ENCODE assay signal across 22 mouse cellular contexts in genomic region chr13:8087154-8087553, GRCm38 (mm10).
DNase-seq lines count a peak whose midpoint lies in the region; ATAC-seq lines count a peak whose summit lies in the region.
"Had no signal": no experiment of that assay in that cellular context is flagged by ENCODE, and none has a peak within 500 bp of the region (broad histone marks: within the 10 kb centered on the region; RNA-seq: fewer than 3 reads in every experiment).

No protein-coding gene starts in this region.

- no peaks in the 10 kb centered on the region for H3K9me3 ChIP-seq in kidney, embryonic 14.5 days (ENCODE audit: control insufficient read depth, low read length)
- H3K9me3 ChIP-seq: embryonic facial prominence, embryonic 12.5 days; embryonic facial prominence, embryonic 15.5 days; hindbrain, embryonic 12.5 days; hindbrain, embryonic 15.5 days had no signal

- no peaks in the 10 kb centered on the region for H3K27me3 ChIP-seq in kidney, embryonic 14.5 days (ENCODE audit: control insufficient read depth, insufficient read depth, low read length)
- H3K27me3 ChIP-seq: embryonic facial prominence, embryonic 12.5 days; embryonic facial prominence, embryonic 15.5 days; hindbrain, embryonic 12.5 days; hindbrain, embryonic 15.5 days had no signal

- ATAC-seq in kidney, embryonic 14.5 days (ENCODE audit: low FRiP score, low TSS enrichment) = no peak
- ATAC-seq: forebrain, embryonic 14.5 days; forebrain, postnatal 0 days had no signal

- peak; percentile 3 for DNase-seq in kidney, adult 11 months
- no peak for DNase-seq in kidney, postnatal 25 days
- DNase-seq in kidney, adult 9 months = peak; percentile 58
- DNase-seq in Muller cell, postnatal 12 days (ENCODE audit: inconsistent ontology term) = peak; percentile 17
- DNase-seq in layer of hippocampus, postnatal 10 days (ENCODE audit: low spot score in 2 of 2) = no peak
- DNase-seq: adrenal gland, adult 2 months; adrenal gland, postnatal 14 days; cerebellum, adult 11 months; cerebellum, adult 2 months; cerebellum, adult 9-11 months; cerebellum, postnatal 25 days; forebrain, postnatal 0 days; gastrocnemius, adult 2 months; gastrocnemius, postnatal 14 days; heart, adult 11 months had no signal

- H3K4me3 ChIP-seq in kidney, embryonic 14.5 days (ENCODE audit: low read length) = no peak overlapping the region
- H3K4me3 ChIP-seq: embryonic facial prominence, embryonic 12.5 days; embryonic facial prominence, embryonic 15.5 days; gastrocnemius, adult 2 months; hindbrain, embryonic 12.5 days; hindbrain, embryonic 15.5 days had no signal

- no peaks in the 10 kb centered on the region for H3K36me3 ChIP-seq in kidney, embryonic 14.5 days (ENCODE audit: control insufficient read depth, insufficient read depth, low read length)
- H3K36me3 ChIP-seq: embryonic facial prominence, embryonic 12.5 days; embryonic facial prominence, embryonic 15.5 days; hindbrain, embryonic 12.5 days; hindbrain, embryonic 15.5 days had no signal

- H3K27ac ChIP-seq in kidney, embryonic 14.5 days (ENCODE audit: low read depth, low read length) = no peak overlapping the region
- H3K27ac ChIP-seq: embryonic facial prominence, embryonic 12.5 days; embryonic facial prominence, embryonic 15.5 days; gastrocnemius, adult 2 months; hindbrain, embryonic 12.5 days; hindbrain, embryonic 15.5 days had no signal

- WGBS in kidney, embryonic 14.5 days = 82% methylated on average over 2 of the region's 2 CpGs

- no peak overlapping the region for H3K4me2 ChIP-seq in kidney, embryonic 14.5 days (replicated peaks; ENCODE audit: low read depth, low read length)
- H3K4me2 ChIP-seq: embryonic facial prominence, embryonic 12.5 days; embryonic facial prominence, embryonic 15.5 days; heart, embryonic 11.5 days; hindbrain, embryonic 12.5 days; hindbrain, embryonic 15.5 days had no signal

- no peak overlapping the region for H3K9ac ChIP-seq in kidney, embryonic 14.5 days (ENCODE audit: low read depth, low read length)
- H3K9ac ChIP-seq: embryonic facial prominence, embryonic 12.5 days; embryonic facial prominence, embryonic 15.5 days; forebrain, postnatal 0 days; hindbrain, embryonic 12.5 days; hindbrain, embryonic 15.5 days had no signal

- no peaks in the 10 kb centered on the region for H3K4me1 ChIP-seq in kidney, embryonic 14.5 days (ENCODE audit: control insufficient read depth, insufficient read depth, low read length)
- H3K4me1 ChIP-seq: embryonic facial prominence, embryonic 12.5 days; embryonic facial prominence, embryonic 15.5 days; hindbrain, embryonic 12.5 days; hindbrain, embryonic 15.5 days had no signal

Comparison
In these comparisons a context has a peak if more than half of its experiments do, and no peak if none do; other contexts are left out.
1. DNase-seq: peak in kidney, adult 11 months (single experiment), kidney, adult 9 months (single experiment) and Muller cell, postnatal 12 days (single experiment); none in kidney, postnatal 25 days (0 of 2) and layer of hippocampus, postnatal 10 days (0 of 2).